Mouse (Mus musculus) right cerebral cortex, postnatal 4 days (tissue): ENCODE results near the gene Cxcl5.

Experiments
- DNase-seq: peaks from one replicate; pipeline ENCODE4 v3.0.0-alpha.2; 2022

The Cxcl5 gene

GRCm38 (mm10) chr5:90759077-90760065, at the start of gene Cxcl5:
Gene Cxcl5 (plus strand): TSS chr5:90759360.
- peak; percentile 28 for DNase-seq

GRCm38 (mm10) chr5:90711409-90711808, 47.8 kb upstream of the Cxcl5 start:
- DNase-seq, result no peak

GRCm38 (mm10) chr5:90717937-90718336, 41.2 kb upstream of the Cxcl5 start:
- no peak for DNase-seq

- no peak for DNase-seq
Measured at GRCm38 (mm10) chr5:90722656-90723055, 36.5 kb upstream of the Cxcl5 start.

DNA sequence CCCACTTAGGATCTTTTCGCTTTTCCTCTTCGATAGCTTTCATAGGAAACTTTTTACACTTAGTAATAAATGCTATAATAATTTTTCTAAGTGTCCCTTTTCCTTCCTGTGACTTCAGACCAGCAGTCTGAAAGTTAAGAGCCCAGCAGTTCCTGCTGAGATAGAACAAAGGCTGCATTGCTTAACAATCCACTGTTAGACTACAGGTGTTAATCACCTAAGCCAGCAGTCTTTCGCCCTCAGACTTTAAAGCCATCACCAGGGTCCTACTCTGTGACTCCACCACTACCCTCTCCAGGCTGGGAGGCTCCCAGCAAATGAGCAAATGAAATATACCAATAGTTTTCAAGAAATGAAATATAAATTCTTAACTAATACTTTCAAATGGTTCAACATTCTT, 30.9 kb upstream of the Cxcl5 start:
- DNase-seq, result no peak

DNA sequence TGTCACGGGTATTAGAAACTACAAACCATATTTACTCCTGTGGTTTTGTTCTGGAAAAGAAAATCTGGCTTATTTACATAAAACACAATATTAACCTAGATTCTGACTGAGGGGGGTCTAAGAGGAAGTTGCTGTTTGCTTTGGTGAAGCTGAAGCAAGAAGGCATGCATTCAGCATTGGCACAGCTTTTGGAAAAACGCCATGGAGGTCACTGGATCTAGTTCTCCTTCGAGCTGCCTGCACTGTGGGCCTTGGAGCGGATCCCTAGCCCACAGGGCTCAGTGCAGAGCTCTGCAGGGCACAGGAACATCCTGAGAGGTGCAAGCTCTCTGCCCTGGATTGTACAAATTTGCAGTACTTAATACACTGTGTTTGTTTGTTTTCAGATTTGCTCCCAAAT, 27.7 kb upstream of the Cxcl5 start:
- DNase-seq, result no peak

DNA sequence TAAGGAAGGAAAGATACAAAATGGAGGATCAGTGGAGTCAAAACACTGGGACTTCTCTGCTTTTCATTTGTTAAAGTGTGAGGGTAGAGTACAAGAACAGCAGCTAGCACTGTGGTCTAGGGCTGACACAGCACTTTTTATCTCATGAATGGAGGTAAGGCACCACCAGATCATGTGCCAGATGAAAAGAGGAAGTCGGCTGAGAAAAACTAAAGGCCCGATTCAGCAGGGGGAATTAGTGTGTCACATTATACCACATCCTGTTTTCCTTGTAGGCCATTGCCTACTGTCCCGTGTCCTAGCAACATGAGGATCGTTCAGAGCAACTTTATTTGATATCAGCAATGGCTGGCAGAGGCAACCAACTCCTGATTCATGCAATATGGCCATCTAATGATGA, 17.1 kb upstream of the Cxcl5 start:
- DNase-seq, result no peak

DNA sequence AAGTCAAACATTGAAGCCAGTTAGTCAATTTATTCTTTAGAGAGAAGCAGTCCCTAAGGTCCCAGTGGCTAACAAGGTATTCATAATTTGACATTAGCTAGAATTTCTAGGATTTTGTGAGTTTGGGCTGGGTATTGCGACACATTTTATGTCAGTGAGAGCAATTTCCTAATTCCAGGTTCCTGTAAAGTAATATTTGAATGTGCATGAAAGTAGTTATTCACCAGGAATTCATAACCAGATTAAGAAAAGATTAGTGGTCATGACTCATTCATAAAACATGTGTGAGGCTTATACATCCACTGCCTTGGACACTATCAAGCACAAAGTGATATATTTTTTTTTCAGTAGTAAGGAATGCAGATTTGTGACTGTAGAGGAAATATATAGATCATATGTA, 5.2 kb upstream of the Cxcl5 start:
- no peak for DNase-seq

- no peak for DNase-seq
Measured at GRCm38 (mm10) chr5:90758020-90758605, 1.0 kb upstream of the Cxcl5 start.

DNA sequence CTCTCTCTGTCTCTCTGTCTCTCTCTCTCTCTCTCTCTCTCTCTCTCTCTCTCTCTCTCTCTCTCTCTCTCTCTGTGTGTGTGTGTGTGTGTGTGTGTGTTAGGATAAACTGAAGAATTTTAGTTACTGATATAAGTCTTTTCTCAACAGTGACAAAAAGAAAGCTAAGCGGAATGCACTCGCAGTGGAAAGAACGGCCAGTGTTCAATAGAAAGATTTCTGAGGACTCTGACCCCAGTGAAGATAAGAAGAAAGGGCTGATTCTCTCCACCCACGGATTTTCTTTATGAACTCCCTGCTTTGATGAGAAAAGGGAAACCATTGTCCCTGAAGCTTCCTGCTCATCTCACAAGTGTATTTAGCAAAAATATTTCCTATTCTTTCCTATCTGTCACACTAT, 1.1 kb downstream of the Cxcl5 start:
- DNase-seq, result no peak

DNA sequence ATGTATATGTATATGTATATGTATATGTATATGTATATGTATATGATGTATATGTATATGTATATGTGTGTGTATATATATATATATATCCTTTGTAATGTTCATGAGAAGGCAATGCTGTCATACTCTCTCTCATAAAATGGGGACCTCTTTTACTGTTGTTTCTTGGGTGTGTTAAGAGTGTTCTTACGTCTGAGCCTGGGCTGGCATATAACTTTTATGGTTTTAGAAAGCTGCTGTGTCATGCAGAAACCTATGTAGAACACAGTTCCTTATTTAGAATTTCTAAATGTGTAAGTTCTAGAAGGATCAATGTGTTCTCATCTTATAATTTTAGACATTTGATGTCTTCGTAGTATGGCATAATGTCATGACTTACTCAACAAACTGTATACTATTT, 1.7 kb downstream of the Cxcl5 start:
- DNase-seq, result no peak

- DNase-seq, result no peak
Measured at GRCm38 (mm10) chr5:90761834-90762233, 2.7 kb downstream of the Cxcl5 start.

GRCm38 (mm10) chr5:90763912-90764665, 4.9 kb downstream of the Cxcl5 start:
- no peak for DNase-seq

- no peak for DNase-seq
Measured at GRCm38 (mm10) chr5:90765821-90766606, 6.9 kb downstream of the Cxcl5 start.

DNA sequence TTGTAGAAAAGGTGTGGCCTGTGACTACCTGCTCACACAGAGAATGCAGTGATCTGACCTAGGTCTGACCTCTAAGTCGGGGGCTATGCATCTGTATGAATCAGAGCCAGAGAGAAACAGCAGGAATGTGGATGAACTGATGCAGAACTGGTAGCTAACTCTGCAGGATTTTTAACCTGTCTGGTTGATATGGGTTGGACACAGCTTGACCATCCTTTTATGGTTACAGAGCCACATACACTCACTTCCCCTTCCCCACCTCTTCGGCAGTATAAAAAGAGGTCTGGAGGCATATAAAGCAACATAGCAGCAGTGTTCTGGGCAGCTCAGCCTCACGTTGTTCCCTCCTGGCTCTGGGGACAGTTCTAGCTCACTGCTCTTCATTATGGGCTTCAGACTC, 9.1 kb downstream of the Cxcl5 start, which contains the start of gene Ppbp:
Gene Ppbp (plus strand): TSS at position 301 of the 400 bp plus-strand sequence.
- no peak for DNase-seq

- DNase-seq, result no peak
Measured at GRCm38 (mm10) chr5:90771369-90771768, 12.2 kb downstream of the Cxcl5 start.

GRCm38 (mm10) chr5:90771880-90772653, 12.9 kb downstream of the Cxcl5 start, which contains the start of gene Pf4:
Gene Pf4 (plus strand): TSS chr5:90772435.
- DNase-seq, result no peak

GRCm38 (mm10) chr5:90775562-90775961, 16.4 kb downstream of the Cxcl5 start:
- DNase-seq, result no peak

DNA sequence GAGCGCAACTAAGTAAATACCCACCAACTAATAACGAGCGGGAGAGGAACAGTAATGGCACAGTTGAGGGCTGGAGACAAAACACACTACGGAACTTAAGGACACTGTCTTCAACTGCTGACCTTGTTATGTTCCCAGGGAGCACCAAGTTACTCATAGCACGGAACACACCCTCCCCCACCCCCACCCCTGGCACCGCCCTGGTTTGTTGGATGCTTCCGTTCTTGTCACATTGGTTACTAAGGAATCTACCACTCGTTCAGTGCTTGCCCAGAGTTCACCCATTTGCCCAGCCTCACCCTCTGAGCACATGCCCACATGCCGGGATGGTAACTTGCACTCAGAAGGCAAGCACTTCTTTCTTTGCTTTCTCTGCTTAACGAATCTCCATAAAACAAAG, 18.5 kb downstream of the Cxcl5 start:
- no peak for DNase-seq

- no peak for DNase-seq
Measured at GRCm38 (mm10) chr5:90778856-90779255, 19.7 kb downstream of the Cxcl5 start.

GRCm38 (mm10) chr5:90783697-90784096, 24.5 kb downstream of the Cxcl5 start:
- no peak for DNase-seq
